Mouse (Mus musculus): ENCODE results near the gene Antxr1.

GRCm38 (mm10) chr6:87216114-87216591 lies 119.5 kb downstream of the Antxr1 start:
- TF ChIP-seq POLR2A (IDR thresholded peaks at IDR 0.05; ENCODE audit: low read depth, low read length), result no peak
- TF ChIP-seq CTCF (IDR thresholded peaks at IDR 0.05; ENCODE audit: borderline replicate concordance, insufficient read depth, low read length), result no peak

Measured in embryonic fibroblast, embryonic 13.5 days (primary cell).